In genomic region chr5:38488026-38488425, GRCm38 (mm10) we compare ENCODE assay signal across 18 mouse cellular contexts.
"Had no signal": no experiment of that assay in that cellular context is flagged by ENCODE, and none has a peak within 500 bp of the region (broad histone marks: within the 10 kb centered on the region; RNA-seq: fewer than 3 reads in every experiment).

No protein-coding gene starts in this region.

- H3K27ac ChIP-seq: intestine, embryonic 15.5 days; kidney, embryonic 15.5 days; limb, embryonic 10.5 days; limb, embryonic 13.5 days; macrophage; midbrain, embryonic 12.5 days; midbrain, embryonic 15.5 days; neural tube, embryonic 13.5 days had no signal

- H3K4me2 ChIP-seq: intestine, embryonic 15.5 days; kidney, embryonic 15.5 days; limb, embryonic 13.5 days; lung, embryonic 14.5 days; midbrain, embryonic 12.5 days; midbrain, embryonic 15.5 days; neural tube, embryonic 13.5 days had no signal

- ATAC-seq: intestine, embryonic 15.5 days; lung, postnatal 0 days; midbrain, embryonic 15.5 days had no signal

- H3K4me3 ChIP-seq: intestine, embryonic 15.5 days; kidney, embryonic 15.5 days; limb, embryonic 10.5 days; limb, embryonic 13.5 days; midbrain, embryonic 12.5 days; midbrain, embryonic 15.5 days; myocyte; neural tube, embryonic 13.5 days had no signal

- H3K36me3 ChIP-seq: intestine, embryonic 15.5 days; kidney, embryonic 15.5 days; limb, embryonic 10.5 days; limb, embryonic 13.5 days; midbrain, embryonic 12.5 days; midbrain, embryonic 15.5 days; neural tube, embryonic 13.5 days had no signal

- DNase-seq: kidney, adult 11 months; kidney, adult 8-10 months; kidney, postnatal 10 days; kidney, postnatal 36 days; layer of hippocampus, adult 9-11 months; lung, embryonic 14.5 days; thymus, adult 18-20 months; thymus, postnatal 36 days had no signal

- H3K9ac ChIP-seq: intestine, embryonic 15.5 days; kidney, embryonic 15.5 days; limb, embryonic 13.5 days; lung, embryonic 14.5 days; midbrain, embryonic 12.5 days; midbrain, embryonic 15.5 days; neural tube, embryonic 13.5 days had no signal

- H3K9me3 ChIP-seq: intestine, embryonic 15.5 days; kidney, embryonic 15.5 days; limb, embryonic 10.5 days; limb, embryonic 13.5 days; midbrain, embryonic 12.5 days; midbrain, embryonic 15.5 days; neural tube, embryonic 13.5 days had no signal

- H3K4me1 ChIP-seq: intestine, embryonic 15.5 days; midbrain, embryonic 12.5 days; midbrain, embryonic 15.5 days; neural tube, embryonic 13.5 days had no signal

- H3K27me3 ChIP-seq: intestine, embryonic 15.5 days; kidney, embryonic 15.5 days; limb, embryonic 13.5 days; midbrain, embryonic 12.5 days; midbrain, embryonic 15.5 days had no signal
